In genomic region chr13:96530064-96530463, GRCm38 (mm10) we compare ENCODE assay signal across 34 mouse cellular contexts. TPM values are rescaled to one million over a fixed set of nuclear protein-coding genes. Genes with fewer than 3 reads are reported as not detected.
DNase-seq lines count a peak whose midpoint lies in the region; ATAC-seq and TF ChIP-seq lines count a peak whose summit lies in the region.
"Had no signal": no experiment of that assay in that cellular context is flagged by ENCODE, and none has a peak within 500 bp of the region (broad histone marks: within the 10 kb centered on the region; RNA-seq: fewer than 3 reads in every experiment).

No protein-coding gene starts in this region.

- no peak overlapping the region for H3K9ac ChIP-seq in ES-E14 (ENCODE audit: insufficient read depth, low read depth, low read length, poor library complexity, severe bottlenecking)
- H3K9ac ChIP-seq in embryonic facial prominence, embryonic 14.5 days (ENCODE audit: low read depth, low read length) = no peak overlapping the region
- H3K9ac ChIP-seq: forebrain, embryonic 13.5 days; forebrain, postnatal 0 days; heart, embryonic 13.5 days; hindbrain, embryonic 12.5 days; hindbrain, embryonic 15.5 days had no signal

- intact Hi-C loops in heart, postnatal 36 days (cut with DNase I) = no loop called here

- H3K4me1 ChIP-seq in ES-E14 (ENCODE audit: control insufficient read depth in 2 of 2, insufficient read depth in 2 of 2, low read length in 2 of 2, poor library complexity in 1 of 2) = peaks cover 0 to 3% of the 10 kb centered on the region in 2 experiments; a peak in 1 of 4 replicates
- no peaks in the 10 kb centered on the region for H3K4me1 ChIP-seq in embryonic facial prominence, embryonic 14.5 days (ENCODE audit: control insufficient read depth, insufficient read depth, low read length)
- H3K4me1 ChIP-seq: forebrain, embryonic 13.5 days; hindbrain, embryonic 12.5 days; hindbrain, embryonic 15.5 days had no signal

- H3K27me3 ChIP-seq in embryonic facial prominence, embryonic 14.5 days (replicated peaks; ENCODE audit: control insufficient read depth, insufficient read depth, low read length) = no peaks in the 10 kb centered on the region
- H3K27me3 ChIP-seq: forebrain, embryonic 13.5 days; heart, embryonic 13.5 days; hindbrain, embryonic 12.5 days; hindbrain, embryonic 15.5 days had no signal

- no peak overlapping the region for H3K27ac ChIP-seq in ES-E14 (ENCODE audit: insufficient read depth, low read depth, low read length, poor library complexity, severe bottlenecking)
- no peak overlapping the region; the same call in 1 of the 2 replicates for H3K27ac ChIP-seq in embryonic facial prominence, embryonic 14.5 days (replicated peaks; ENCODE audit: low read depth, low read length)
- H3K27ac ChIP-seq: forebrain, embryonic 10.5 days; forebrain, embryonic 13.5 days; heart, adult 2 months; heart, embryonic 10.5 days; heart, embryonic 13.5 days; hindbrain, embryonic 12.5 days; hindbrain, embryonic 15.5 days had no signal

- 75% methylated on average over 9 of the region's 9 CpGs for WGBS in embryonic facial prominence, embryonic 14.5 days

- ATAC-seq in embryonic facial prominence, embryonic 14.5 days (ENCODE audit: low read depth) = no peak
- ATAC-seq: activated CD4-positive, CD25-positive, alpha-beta regulatory T cell, adult 4 months; CD4-positive, CD25-positive, alpha-beta regulatory T cell, adult 4 months; forebrain, embryonic 13.5 days; forebrain, postnatal 0 days; intestine, postnatal 0 days had no signal

- H3K36me3 ChIP-seq in ES-E14 (ENCODE audit: control insufficient read depth, insufficient read depth, low read length, poor library complexity, severe bottlenecking) = peaks cover 3% of the 10 kb centered on the region; the same call in 1 of the 2 replicates
- no peaks in the 10 kb centered on the region for H3K36me3 ChIP-seq in embryonic facial prominence, embryonic 14.5 days (ENCODE audit: control insufficient read depth, insufficient read depth, low read length)
- H3K36me3 ChIP-seq: hindbrain, embryonic 12.5 days; hindbrain, embryonic 15.5 days had no signal

- DNase-seq in 3T3-L1 (ENCODE audit: low read depth, low spot score) (peak; percentile 38), ES-E14 (ENCODE audit: low read depth, low spot score) (no peak)
- peak; percentile 46 for DNase-seq in embryonic facial prominence, embryonic 14.5 days (ENCODE audit: low spot score)
- no peak for DNase-seq in heart, postnatal 36 days
- DNase-seq in cerebellum, adult 11-12 months = no peak
- DNase-seq in frontal cortex, adult 2 months (ENCODE audit: extremely low spot score in 1 of 2, low spot score in 1 of 2) = no peak
- DNase-seq: adrenal gland, postnatal 10 days; adrenal gland, postnatal 36 days; cerebellum, adult 2 months; cerebellum, adult 9-11 months; cerebellum, postnatal 25 days; forebrain, postnatal 0 days; gastrocnemius, postnatal 25 days; heart, adult 2 months; heart, postnatal 14 days; kidney, adult 2 months had no signal

- no peaks in the 10 kb centered on the region for H3K9me3 ChIP-seq in ES-E14 (ENCODE audit: control insufficient read depth, insufficient read depth, low read depth, low read length)
- peaks cover 15% of the 10 kb centered on the region; the same call in 1 of the 2 replicates for H3K9me3 ChIP-seq in embryonic facial prominence, embryonic 14.5 days (ENCODE audit: control insufficient read depth, low read length)
- H3K9me3 ChIP-seq: forebrain, embryonic 10.5 days; forebrain, embryonic 13.5 days; G1E; heart, embryonic 10.5 days; heart, embryonic 13.5 days; hindbrain, embryonic 12.5 days; hindbrain, embryonic 15.5 days had no signal

- no peak overlapping the region for H3K4me3 ChIP-seq in ES-E14 (ENCODE audit: insufficient read depth in 1 of 2, low read depth in 1 of 2, low read length in 2 of 2, poor library complexity in 1 of 2, severe bottlenecking in 1 of 2)
- no peak overlapping the region for H3K4me3 ChIP-seq in embryonic facial prominence, embryonic 14.5 days (ENCODE audit: low read depth, low read length)
- H3K4me3 ChIP-seq: forebrain, embryonic 10.5 days; forebrain, embryonic 13.5 days; heart, adult 2 months; heart, embryonic 10.5 days; heart, embryonic 13.5 days; hindbrain, embryonic 12.5 days; hindbrain, embryonic 15.5 days had no signal

- in situ Hi-C loops in ES-E14 (cut with MboI; ENCODE audit: low sequenced_read_pairs in 2 of 2, unreplicated experiment in 2 of 2) = no loop called here

- H3K4me2 ChIP-seq in embryonic facial prominence, embryonic 14.5 days (ENCODE audit: low read depth, low read length) = no peak overlapping the region
- H3K4me2 ChIP-seq: forebrain, embryonic 13.5 days; heart, embryonic 13.5 days; hindbrain, embryonic 12.5 days; hindbrain, embryonic 15.5 days had no signal

TF ChIP-seq in ES-E14, 5 proteins besides CTCF, POLR2A, EP300 and RAD21:
- TF ChIP-seq ZNF384 (IDR thresholded peaks at IDR 0.05; ENCODE audit: low read depth, low read length) (no peak), ZC3H11A (IDR thresholded peaks at IDR 0.05; ENCODE audit: borderline replicate concordance, low read depth, low read length) (no peak), MAFK (IDR thresholded peaks at IDR 0.05; ENCODE audit: insufficient read depth, low read depth, low read length) (peak; percentile 50; the same call in 1 of the 2 replicates), CHD2 (IDR thresholded peaks at IDR 0.05; ENCODE audit: low read depth, low read length) (no peak)

RNA-seq across cellular contexts. Expression of gene Polk, which starts 12.3 kb away (rescaled TPM):
- 23.7 and 26.3 TPM in 2 replicates for total RNA-seq in ES-E14 (2012; rRNA removed)
- polyA plus RNA-seq in embryonic facial prominence, embryonic 14.5 days (2014; fragmentation: Nextera tagmentation; extraction: Ambion mirVana) = 10.1 and 10.7 TPM in 2 replicates
- 1 to 10 TPM; 4.5 to 5.6 TPM for total RNA-seq in heart, postnatal 36 days (2021)
- 6.9 and 8.5 TPM in 2 replicates for polyA plus RNA-seq in frontal cortex, adult 2 months (2012; rRNA removed)

RNA-seq across cellular contexts. Expression of gene Col4a3bp, which starts 12.4 kb away (rescaled TPM):
- 21.8 and 23.6 TPM in 2 replicates for total RNA-seq in ES-E14 (2012; rRNA removed)
- polyA plus RNA-seq in embryonic facial prominence, embryonic 14.5 days (2014; fragmentation: Nextera tagmentation; extraction: Ambion mirVana) = 10.2 and 10.8 TPM in 2 replicates
- total RNA-seq in heart, postnatal 36 days (2021) = 10 to 100 TPM; 38.9 to 39.8 TPM
- polyA plus RNA-seq in frontal cortex, adult 2 months (2012; rRNA removed) = 31.3 and 36.7 TPM in 2 replicates

RNA-seq across cellular contexts. Expression of gene Gm17622, which starts 39.5 kb away (rescaled TPM):
- not detected in 2 replicates for total RNA-seq in ES-E14 (2012; rRNA removed)
- not detected in 2 replicates for polyA plus RNA-seq in embryonic facial prominence, embryonic 14.5 days (2014; fragmentation: Nextera tagmentation; extraction: Ambion mirVana)
- not detected for total RNA-seq in heart, postnatal 36 days (2021)
- polyA plus RNA-seq in frontal cortex, adult 2 months (2012; rRNA removed) = not detected in 2 replicates
- total RNA-seq: adrenal gland, postnatal 10 days; adrenal gland, postnatal 36 days; common myeloid progenitor, adult 5-6 weeks; forebrain, postnatal 0 days; G1E; gastrocnemius, adult 8-10 months; gastrocnemius, postnatal 25 days; heart, adult 2 months; heart, postnatal 14 days; hematopoietic stem cell, adult 5-6 weeks had no signal
- polyA plus RNA-seq: activated CD4-positive, CD25-positive, alpha-beta regulatory T cell, adult 4 months; C2C12; CD4-positive, CD25-positive, alpha-beta regulatory T cell, adult 4 months; cerebellum, adult 2 months; forebrain, embryonic 10.5 days; forebrain, embryonic 13.5 days; forebrain, postnatal 0 days; G1E; gonadal fat pad, adult 2 months; heart, adult 2 months; heart, embryonic 10.5 days; heart, embryonic 13.5 days; heart, embryonic 16.5 days; hindbrain, embryonic 12.5 days; hindbrain, embryonic 15.5 days; intestine, embryonic 14.5 days; intestine, postnatal 0 days; kidney, adult 2 months; kidney, embryonic 14.5 days had no signal

RNA-seq across cellular contexts. Expression of gene Ankdd1b, which starts 59.1 kb away (rescaled TPM):
- total RNA-seq in ES-E14 (2012; rRNA removed) = 0.48 and 1.1 TPM in 2 replicates
- polyA plus RNA-seq in embryonic facial prominence, embryonic 14.5 days (2014; fragmentation: Nextera tagmentation; extraction: Ambion mirVana) = 0.15 and 0.20 TPM in 2 replicates
- under 1 TPM; 0.42 to 0.57 TPM for total RNA-seq in heart, postnatal 36 days (2021)
- polyA plus RNA-seq in frontal cortex, adult 2 months (2012; rRNA removed) = 0.16 and 0.38 TPM in 2 replicates
- total RNA-seq: common myeloid progenitor, adult 5-6 weeks; forebrain, postnatal 0 days; gastrocnemius, postnatal 25 days had no signal
- polyA plus RNA-seq: activated CD4-positive, CD25-positive, alpha-beta regulatory T cell, adult 4 months; C2C12; CD4-positive, CD25-positive, alpha-beta regulatory T cell, adult 4 months; forebrain, embryonic 10.5 days; forebrain, embryonic 13.5 days; forebrain, postnatal 0 days; G1E; hindbrain, embryonic 15.5 days had no signal

Comparison
In these comparisons a context has a peak if more than half of its experiments do, and no peak if none do; other contexts are left out.
1. DNase-seq: peak in 3T3-L1 (single experiment) and embryonic facial prominence, embryonic 14.5 days (single experiment); none in ES-E14 (single experiment), heart, postnatal 36 days (0 of 2), cerebellum, adult 11-12 months (single experiment) and frontal cortex, adult 2 months (0 of 2).